Mouse (Mus musculus) kidney, embryonic 15.5 days (tissue): Measurements from ENCODE around the gene Mettl8. TPM values are rescaled to one million over a fixed set of nuclear protein-coding genes. Genes with fewer than 3 reads are reported as not detected.

Source experiments
- ATAC-seq: fragments of 200-750 bp; cut with Nextera tagmentation; replicated peaks from 2 replicates; pipeline ENCODE4 v1.8.0; 2017; ENCODE audit warnings: moderate TSS enrichment; ENCODE audit not compliant: low FRiP score
- H3K27ac ChIP-seq: fragments of 300-500 bp; sonication (generic); 2 replicates; pipeline ENCODE4 v1.5.1; 2015; ENCODE audit warnings: mild to moderate bottlenecking, inconsistent platforms
- H3K27me3 ChIP-seq: fragments of 300-500 bp; sonication (generic); 2 replicates; pipeline ENCODE4 v1.6.1; 2015; ENCODE audit warnings: inconsistent platforms
- H3K36me3 ChIP-seq: fragments of 300-500 bp; sonication (generic); 2 replicates; pipeline ENCODE4 v1.6.1; 2015; ENCODE audit warnings: inconsistent platforms
- H3K4me1 ChIP-seq: fragments of 300-500 bp; sonication (generic); 2 replicates; pipeline ENCODE4 v1.6.1; 2015; ENCODE audit warnings: inconsistent platforms
- H3K4me2 ChIP-seq: fragments of 300-500 bp; sonication (generic); 2 replicates; pipeline ENCODE4 v1.6.1; 2015; ENCODE audit warnings: moderate library complexity, mild to moderate bottlenecking, inconsistent platforms
- H3K4me3 ChIP-seq: fragments of 300-500 bp; sonication (generic); replicated peaks from 2 replicates; pipeline ENCODE4 v1.5.1; 2015; ENCODE audit warnings: mild to moderate bottlenecking, inconsistent platforms
- H3K9ac ChIP-seq: fragments of 300-500 bp; sonication (generic); 2 replicates; pipeline ENCODE4 v1.6.1; 2015; ENCODE audit warnings: mild to moderate bottlenecking, inconsistent platforms
- H3K9me3 ChIP-seq: fragments of 300-500 bp; sonication (generic); replicated peaks from 2 replicates; pipeline ENCODE4 v1.6.1; 2016; ENCODE audit warnings: inconsistent platforms
- WGBS: fragments of 180-500 bp; shearing (Covaris S2); methylation state at CpG from one replicate; pipeline ENCODE4 v1.1.7; 2015; ENCODE audit warnings: mixed read lengths; 5-methylcytosine and 5-hydroxymethylcytosine counted together
- polyA plus RNA-seq: library from polyadenylated mRNA; unstranded; fragments of >200 nt; fragmentation: Nextera tagmentation; extraction: Ambion mirVana; gene quantifications from 2 replicates; pipeline ENCODE4 v1.2.1, GENCODE M21; 2015

Mettl8 gene
- polyA plus RNA-seq, 1 experiment from 2014 or later, result 19.5 TPM

DNA sequence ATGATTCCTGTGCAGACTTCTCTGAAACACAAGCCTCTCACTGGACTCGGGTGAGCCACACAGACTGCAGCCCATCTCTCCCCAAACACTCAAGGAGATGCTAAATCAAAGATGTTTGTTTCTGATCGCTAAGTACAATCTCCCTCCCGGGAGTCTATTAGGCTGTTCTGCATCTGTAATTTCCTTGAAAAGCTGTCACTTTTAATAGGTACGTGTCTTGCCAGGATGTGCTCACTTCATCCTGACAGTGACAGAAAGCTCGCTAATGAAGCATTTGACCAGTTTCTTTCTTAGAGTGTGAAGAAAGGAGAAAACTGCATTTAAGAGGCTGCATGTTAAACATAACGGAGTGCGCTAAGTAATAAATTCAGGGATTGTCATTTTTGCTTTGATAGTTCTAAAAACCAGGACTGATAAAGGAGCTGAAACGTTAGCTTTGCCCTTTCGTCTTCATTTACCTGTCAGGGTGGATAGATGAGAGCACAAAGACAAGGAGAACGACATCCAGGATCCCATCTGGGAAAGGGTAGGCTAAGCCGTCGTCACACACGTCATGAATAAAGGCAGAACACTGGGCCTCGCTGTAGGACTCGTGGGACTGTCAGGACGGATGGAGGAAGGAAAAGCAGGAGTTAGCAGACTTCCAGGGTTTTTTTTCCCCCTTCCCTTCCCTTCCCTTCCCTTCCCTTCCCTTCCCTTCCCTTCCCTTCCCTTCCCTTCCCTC lies 82.4 kb downstream of the Mettl8 start:
- Histone ChIP-seq H3K4me2 (no peak overlapping the region), H3K9ac (no peak overlapping the region), H3K27me3 (no peaks in the 10 kb centered on the region), H3K4me3 (no peak overlapping the region), H3K36me3 (no peaks in the 10 kb centered on the region), H3K4me1 (0 out of 2 replicates have a peak, but pooled peaks cover 4% of the 10 kb centered on the region), H3K27ac (no peak overlapping the region), H3K9me3 (no peaks in the 10 kb centered on the region)
- no peak for ATAC-seq
- WGBS, result 61% methylated on average over 16 of the region's 16 CpGs

DNA sequence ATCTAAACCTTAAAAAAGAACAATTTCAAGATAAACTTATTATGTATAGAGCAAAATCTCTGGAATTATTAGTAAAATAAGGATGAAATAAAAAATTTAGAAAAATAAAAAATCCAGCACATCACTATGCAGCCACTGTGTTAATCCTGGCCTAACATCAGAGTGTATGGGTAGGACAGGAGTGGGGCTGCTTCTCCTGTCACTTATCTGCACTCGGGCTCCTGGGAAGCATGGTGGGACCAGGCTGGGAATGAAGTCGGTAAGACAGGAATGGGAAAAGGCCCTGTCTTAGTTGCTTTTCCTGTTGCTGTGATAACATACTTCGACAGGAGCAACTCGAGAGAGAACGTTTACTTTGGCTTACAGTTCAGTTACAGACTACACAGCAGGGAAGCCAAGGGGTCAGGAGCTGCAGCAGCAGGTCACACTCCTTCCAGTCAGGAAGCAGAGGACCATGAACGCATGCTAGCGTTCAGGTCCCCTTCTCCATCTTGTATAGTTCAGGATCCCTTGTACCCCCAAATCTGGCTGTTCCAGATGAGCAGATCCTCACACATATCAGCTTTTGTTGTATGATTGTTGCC lies 85.1 kb downstream of the Mettl8 start:
- no peak for ATAC-seq
- H3K4me3 ChIP-seq, result no peak overlapping the region
- no peaks in the 10 kb centered on the region for H3K27me3 ChIP-seq
- H3K27ac ChIP-seq, result no peak overlapping the region
- 0 out of 2 replicates have a peak, but pooled peaks cover 4% of the 10 kb centered on the region for H3K4me1 ChIP-seq
- H3K36me3 ChIP-seq, result no peaks in the 10 kb centered on the region
- no peak overlapping the region for H3K9ac ChIP-seq
- no peak overlapping the region for H3K4me2 ChIP-seq
- H3K9me3 ChIP-seq, result no peaks in the 10 kb centered on the region
- 28% methylated on average over 7 of the region's 7 CpGs for WGBS

DNA sequence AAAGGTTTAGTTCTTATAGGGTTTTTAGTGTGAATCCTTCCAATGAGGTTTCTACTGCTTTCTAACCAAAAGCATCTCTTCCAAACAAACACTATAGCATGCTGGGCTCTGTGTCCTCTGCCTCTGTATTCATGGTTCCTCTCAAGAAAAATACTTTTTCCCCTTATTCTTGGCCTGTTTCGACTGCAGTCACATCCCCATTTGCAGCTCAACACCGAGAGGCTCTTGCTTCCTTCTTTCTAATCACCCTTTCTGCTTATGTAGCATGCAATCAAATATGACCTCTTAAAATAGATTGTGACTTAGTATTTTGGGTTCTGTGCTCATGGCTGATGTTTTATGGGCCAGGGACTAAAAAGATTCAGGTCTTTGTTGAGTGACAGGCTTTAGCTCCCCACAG lies 87.1 kb downstream of the Mettl8 start:
- no peak overlapping the region for H3K9ac ChIP-seq
- no peak for ATAC-seq
- H3K9me3 ChIP-seq, result no peaks in the 10 kb centered on the region
- H3K4me2 ChIP-seq, result no peak overlapping the region
- no peaks in the 10 kb centered on the region for H3K27me3 ChIP-seq
- 0 out of 2 replicates have a peak, but pooled peaks cover 4% of the 10 kb centered on the region for H3K4me1 ChIP-seq
- no peak overlapping the region for H3K27ac ChIP-seq
- no peak overlapping the region for H3K4me3 ChIP-seq
- WGBS, result 87% methylated on average over 2 of the region's 2 CpGs
- H3K36me3 ChIP-seq, result no peaks in the 10 kb centered on the region; the same call in 1 of the 2 replicates

DNA sequence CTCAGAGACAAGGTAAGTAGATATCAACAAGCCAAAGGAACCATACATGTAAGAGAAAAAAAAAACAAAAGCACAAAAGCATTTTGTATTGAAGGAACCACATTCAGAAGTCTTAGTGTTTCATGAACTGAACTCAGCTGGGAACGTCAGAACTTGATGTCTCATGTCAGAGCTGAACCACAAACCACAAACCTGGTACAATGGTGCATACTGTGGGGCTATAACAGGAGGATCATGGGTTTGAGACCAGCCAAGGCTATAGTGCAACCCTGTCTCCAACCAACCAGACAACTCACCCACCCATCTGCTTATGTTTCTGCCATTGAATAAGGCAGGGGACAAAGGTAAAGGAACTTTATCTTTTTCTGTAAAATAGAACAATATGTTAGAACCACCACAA lies 88.2 kb downstream of the Mettl8 start:
- H3K27ac ChIP-seq, result no peak overlapping the region
- no peak for ATAC-seq
- 77% methylated on average over 1 of the region's 1 CpGs for WGBS
- no peaks in the 10 kb centered on the region for H3K27me3 ChIP-seq
- no peaks in the 10 kb centered on the region; the same call in 1 of the 2 replicates for H3K36me3 ChIP-seq
- H3K9ac ChIP-seq, result no peak overlapping the region
- no peak overlapping the region for H3K4me2 ChIP-seq
- H3K4me3 ChIP-seq, result no peak overlapping the region
- H3K9me3 ChIP-seq, result no peaks in the 10 kb centered on the region
- H3K4me1 ChIP-seq, result 0 out of 2 replicates have a peak, but pooled peaks cover 4% of the 10 kb centered on the region

DNA sequence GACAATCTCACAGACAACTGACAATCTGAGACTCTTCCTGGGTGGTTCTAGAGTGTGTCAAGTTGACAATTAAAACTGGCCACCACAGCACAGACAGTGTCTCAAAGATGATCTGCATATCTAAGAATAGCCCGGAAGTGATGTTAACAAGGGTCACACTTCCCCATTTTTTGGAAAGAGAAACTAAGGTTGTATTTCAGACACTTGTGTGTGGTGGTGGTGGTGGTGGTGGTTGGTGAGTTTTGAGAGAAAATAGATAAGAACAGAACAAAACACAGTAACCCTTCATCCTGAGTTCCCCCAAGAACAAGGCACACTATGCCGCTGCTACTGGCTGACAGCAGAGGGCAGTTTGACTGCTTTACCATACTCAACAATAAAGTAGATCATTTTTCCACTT lies 90.6 kb downstream of the Mettl8 start:
- no peak overlapping the region for H3K4me3 ChIP-seq
- no peaks in the 10 kb centered on the region for H3K9me3 ChIP-seq
- peaks cover under 1% of the 10 kb centered on the region for H3K4me1 ChIP-seq
- no peak for ATAC-seq
- H3K36me3 ChIP-seq, result no peaks in the 10 kb centered on the region; the same call in 1 of the 2 replicates
- WGBS, result 89% methylated on average over 2 of the region's 2 CpGs
- no peak overlapping the region for H3K27ac ChIP-seq
- no peak overlapping the region for H3K9ac ChIP-seq
- H3K4me2 ChIP-seq, result no peak overlapping the region
- H3K27me3 ChIP-seq, result no peaks in the 10 kb centered on the region

DNA sequence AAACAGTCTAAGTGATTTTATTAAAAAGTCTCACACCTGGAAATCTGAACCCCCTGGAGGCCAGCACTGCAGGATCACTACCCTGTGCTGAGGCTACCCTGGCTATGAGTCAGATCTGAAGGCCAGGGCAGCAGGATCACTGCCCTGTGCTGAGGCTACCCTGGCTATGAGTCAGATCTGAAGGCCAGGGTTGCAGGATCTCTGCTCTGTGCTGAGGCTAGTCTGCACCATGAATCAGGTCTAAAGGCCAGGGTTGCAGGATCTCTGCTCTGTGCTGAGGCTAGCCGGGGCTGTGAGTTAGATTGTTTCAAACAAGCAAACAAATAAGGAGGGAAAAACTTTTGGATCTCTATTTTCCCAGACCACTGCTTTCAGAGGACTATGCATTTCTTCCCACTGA lies 92.5 kb downstream of the Mettl8 start:
- Histone ChIP-seq H3K36me3 (no peaks in the 10 kb centered on the region; the same call in 1 of the 2 replicates), H3K9me3 (no peaks in the 10 kb centered on the region), H3K4me1 (peaks cover 5% of the 10 kb centered on the region), H3K4me2 (no peak overlapping the region), H3K9ac (no peak overlapping the region), H3K27ac (no peak overlapping the region), H3K4me3 (no peak overlapping the region), H3K27me3 (no peaks in the 10 kb centered on the region)
- no peak for ATAC-seq
- WGBS, result 93% methylated on average over 1 of the region's 1 CpGs

- WGBS, result 72% methylated on average over 6 of the region's 6 CpGs
- Histone ChIP-seq H3K4me3 (no peak overlapping the region), H3K4me1 (peaks cover 5% of the 10 kb centered on the region), H3K36me3 (no peaks in the 10 kb centered on the region; the same call in 1 of the 2 replicates), H3K9ac (no peak overlapping the region), H3K27me3 (no peaks in the 10 kb centered on the region), H3K4me2 (no peak overlapping the region), H3K9me3 (no peaks in the 10 kb centered on the region), H3K27ac (no peak overlapping the region)
- ATAC-seq, result no peak
Observed at GRCm38 (mm10) chr2:70961086-70961941, 94.1 kb downstream of the Mettl8 start.

DNA sequence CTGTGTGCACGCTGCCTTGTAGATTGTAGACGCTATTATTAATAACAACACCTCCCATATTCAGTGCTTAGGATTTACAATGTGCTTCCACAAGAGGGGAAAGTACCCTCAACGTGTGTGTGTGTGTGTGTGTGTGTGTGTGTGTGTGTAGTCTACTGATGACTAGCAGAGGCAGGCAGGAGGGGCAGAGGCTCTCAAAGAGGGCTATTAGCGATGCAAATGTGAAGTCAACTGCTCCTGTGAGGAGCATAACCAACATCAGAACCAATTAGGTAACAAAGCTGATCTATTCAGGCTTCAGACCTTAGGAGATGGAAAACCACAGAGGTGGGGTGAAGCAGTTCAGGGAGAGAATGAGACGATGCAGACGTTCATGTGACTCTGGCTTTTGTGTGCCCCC lies 95.3 kb downstream of the Mettl8 start:
- H3K27ac ChIP-seq, result no peak overlapping the region
- H3K27me3 ChIP-seq, result no peaks in the 10 kb centered on the region
- ATAC-seq, result no peak
- 58% methylated on average over 6 of the region's 6 CpGs for WGBS
- no peak overlapping the region for H3K4me2 ChIP-seq
- no peak overlapping the region for H3K9ac ChIP-seq
- peaks cover 5% of the 10 kb centered on the region for H3K4me1 ChIP-seq
- H3K36me3 ChIP-seq, result no peaks in the 10 kb centered on the region; the same call in 1 of the 2 replicates
- H3K4me3 ChIP-seq, result no peak overlapping the region
- H3K9me3 ChIP-seq, result no peaks in the 10 kb centered on the region

DNA sequence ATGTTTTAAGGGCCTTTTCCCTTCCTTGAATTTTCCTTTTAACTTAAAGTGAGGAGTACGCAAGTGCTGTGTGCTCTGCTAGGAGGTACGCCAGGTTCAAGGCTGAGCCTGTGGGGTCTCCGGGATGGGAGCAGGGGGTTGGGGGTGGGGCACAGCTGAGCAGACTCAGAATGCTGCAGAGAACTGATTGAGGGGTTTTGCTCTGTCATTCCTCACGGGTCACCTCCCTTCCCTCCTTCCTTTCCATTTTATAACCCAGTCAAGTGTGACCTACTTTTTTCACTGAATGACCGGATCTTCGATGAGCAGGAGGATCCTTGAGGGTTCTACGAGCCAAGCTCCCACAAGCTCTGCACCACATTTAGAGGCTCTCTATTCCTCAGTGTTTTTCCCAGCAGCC lies 96.0 kb downstream of the Mettl8 start:
- no peak overlapping the region for H3K9ac ChIP-seq
- no peaks in the 10 kb centered on the region for H3K27me3 ChIP-seq
- 0 out of 2 replicates have a peak, but pooled peaks have one; percentile 54 for ATAC-seq
- no peak overlapping the region for H3K27ac ChIP-seq
- no peak overlapping the region for H3K4me2 ChIP-seq
- WGBS, result 35% methylated on average over 7 of the region's 7 CpGs
- H3K4me1 ChIP-seq, result peaks cover 5% of the 10 kb centered on the region
- no peaks in the 10 kb centered on the region; the same call in 1 of the 2 replicates for H3K36me3 ChIP-seq
- no peaks in the 10 kb centered on the region for H3K9me3 ChIP-seq
- no peak overlapping the region for H3K4me3 ChIP-seq

DNA sequence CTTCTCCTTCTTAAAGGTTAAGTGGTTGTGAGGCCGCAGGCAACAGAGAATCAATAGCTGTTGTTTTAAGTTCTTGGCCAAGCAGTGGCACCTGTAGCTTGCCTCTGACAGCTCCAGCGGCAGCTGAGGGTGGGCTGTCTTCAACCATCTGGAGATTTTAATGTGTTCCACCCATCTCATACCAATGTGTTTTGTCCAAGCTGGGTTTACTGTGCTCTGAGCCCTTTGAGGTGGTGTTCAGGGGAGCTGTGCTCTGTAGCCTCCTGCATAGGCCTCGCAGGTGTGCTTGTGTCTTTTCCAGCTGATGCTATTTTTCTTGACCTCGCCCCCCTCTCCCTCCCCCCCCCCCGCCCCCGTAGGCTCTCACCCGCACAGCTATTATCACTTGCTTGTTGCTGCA lies 96.8 kb downstream of the Mettl8 start:
- 81% methylated on average over 7 of the region's 7 CpGs for WGBS
- H3K4me3 ChIP-seq, result no peak overlapping the region
- H3K9me3 ChIP-seq, result no peaks in the 10 kb centered on the region
- no peak overlapping the region for H3K4me2 ChIP-seq
- H3K4me1 ChIP-seq, result peaks cover 5% of the 10 kb centered on the region
- no peak overlapping the region for H3K27ac ChIP-seq
- H3K27me3 ChIP-seq, result no peaks in the 10 kb centered on the region
- no peak for ATAC-seq
- no peak overlapping the region for H3K9ac ChIP-seq
- no peaks in the 10 kb centered on the region for H3K36me3 ChIP-seq

- Histone ChIP-seq H3K9ac (no peak overlapping the region), H3K4me1 (no peaks in the 10 kb centered on the region), H3K27ac (no peak overlapping the region), H3K4me3 (no peak overlapping the region), H3K9me3 (no peaks in the 10 kb centered on the region), H3K36me3 (no peaks in the 10 kb centered on the region), H3K4me2 (no peak overlapping the region), H3K27me3 (no peaks in the 10 kb centered on the region)
- no peak for ATAC-seq
- 35% methylated on average over 2 of the region's 2 CpGs for WGBS
Observed at GRCm38 (mm10) chr2:70953616-70954015, 101.8 kb downstream of the Mettl8 start.

DNA sequence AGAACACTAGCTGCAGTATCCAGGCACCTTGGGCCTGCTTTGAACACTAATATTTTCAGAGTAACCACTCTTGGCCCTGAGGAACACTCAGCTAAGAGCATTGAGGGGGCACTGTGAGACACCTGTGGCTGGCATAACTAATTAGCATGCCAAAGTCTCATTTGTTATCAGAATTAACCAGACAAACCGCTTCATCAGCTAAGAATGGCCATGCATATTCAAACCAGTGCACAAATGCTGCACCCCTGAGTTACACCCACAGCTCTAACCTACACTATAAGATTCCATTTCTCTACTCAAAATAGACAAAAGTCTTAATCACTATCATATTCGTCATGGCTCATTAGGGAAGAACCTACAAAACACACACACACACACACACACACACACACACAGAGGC lies 103.4 kb downstream of the Mettl8 start:
- no peak for ATAC-seq

More for the DNA sequence above, 103.4 kb downstream of the Mettl8 start:
- no peak overlapping the region for H3K9ac ChIP-seq
- WGBS, result 91% methylated on average over 2 of the region's 2 CpGs
- H3K27ac ChIP-seq, result no peak overlapping the region
- H3K27me3 ChIP-seq, result no peaks in the 10 kb centered on the region
- H3K4me2 ChIP-seq, result no peak overlapping the region
- no peaks in the 10 kb centered on the region for H3K36me3 ChIP-seq
- no peak overlapping the region for H3K4me3 ChIP-seq
- no peaks in the 10 kb centered on the region for H3K9me3 ChIP-seq
- no peaks in the 10 kb centered on the region for H3K4me1 ChIP-seq
